20 mouse cellular contexts compared by ENCODE assay signal in the genomic region with DNA sequence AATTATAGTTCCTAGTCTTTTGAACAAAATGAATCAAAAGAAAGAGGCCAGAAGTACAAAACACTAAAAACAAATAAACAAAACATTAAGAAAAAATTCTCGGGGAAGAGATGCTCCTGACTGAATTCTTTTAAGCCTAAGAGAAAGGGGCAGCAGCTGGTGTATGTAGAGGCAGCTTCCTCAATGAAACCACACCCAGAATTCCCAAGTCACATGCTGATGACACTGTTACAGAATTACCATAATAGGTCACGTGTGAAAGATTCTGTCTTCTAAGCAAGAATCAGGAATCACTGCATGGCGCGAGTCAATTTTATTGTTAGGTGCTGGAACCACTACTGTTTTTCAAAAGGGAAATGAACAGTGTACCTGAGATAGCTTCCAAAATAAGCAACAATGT.
"Had no signal": no experiment of that assay in that cellular context is flagged by ENCODE, and none has a peak within 500 bp of the region (broad histone marks: within the 10 kb centered on the region; RNA-seq: fewer than 3 reads in every experiment).

No protein-coding gene starts in this region.

- H3K27ac ChIP-seq: kidney, postnatal 0 days; liver, embryonic 14.5 days; macrophage; midbrain, embryonic 12.5 days; midbrain, embryonic 15.5 days; neural tube, embryonic 12.5 days; neural tube, embryonic 15.5 days; stomach, embryonic 15.5 days had no signal

- H3K4me3 ChIP-seq: limb, embryonic 10.5 days; limb, embryonic 13.5 days; midbrain, embryonic 12.5 days; midbrain, embryonic 15.5 days; neural tube, embryonic 12.5 days; neural tube, embryonic 15.5 days; stomach, embryonic 15.5 days had no signal

- H3K27me3 ChIP-seq: limb, embryonic 13.5 days; midbrain, embryonic 12.5 days; midbrain, embryonic 15.5 days; neural tube, embryonic 12.5 days; neural tube, embryonic 15.5 days; stomach, embryonic 15.5 days had no signal

- H3K9me3 ChIP-seq: limb, embryonic 10.5 days; limb, embryonic 13.5 days; midbrain, embryonic 12.5 days; midbrain, embryonic 15.5 days; neural tube, embryonic 12.5 days; neural tube, embryonic 15.5 days; stomach, embryonic 15.5 days had no signal

- H3K4me1 ChIP-seq: stomach, embryonic 15.5 days had no signal

- H3K36me3 ChIP-seq: limb, embryonic 10.5 days; midbrain, embryonic 12.5 days; midbrain, embryonic 15.5 days; neural tube, embryonic 12.5 days; neural tube, embryonic 15.5 days; stomach, embryonic 15.5 days had no signal

- ATAC-seq: liver, postnatal 0 days; lung, postnatal 0 days; midbrain, embryonic 15.5 days had no signal

- H3K9ac ChIP-seq: limb, embryonic 13.5 days; liver, embryonic 14.5 days; liver, postnatal 0 days; lung, embryonic 14.5 days; midbrain, embryonic 12.5 days; midbrain, embryonic 15.5 days; neural tube, embryonic 12.5 days; neural tube, embryonic 15.5 days; stomach, embryonic 15.5 days had no signal

- H3K4me2 ChIP-seq: limb, embryonic 13.5 days; liver, embryonic 11.5 days; lung, embryonic 14.5 days; midbrain, embryonic 12.5 days; midbrain, embryonic 15.5 days; neural tube, embryonic 12.5 days; neural tube, embryonic 15.5 days; stomach, embryonic 15.5 days had no signal

- DNase-seq: kidney, adult 18-20 months; kidney, adult 9 months; kidney, postnatal 25 days; liver, postnatal 0 days; lung, embryonic 14.5 days; right cerebral cortex, postnatal 25 days; spleen, adult 18-20 months; thymus, postnatal 36 days had no signal
